Mouse (Mus musculus): Measurements from ENCODE around the gene 4930453N24Rik.

- TF ChIP-seq CTCF (IDR thresholded peaks at IDR 0.05; ENCODE audit: control insufficient read depth, insufficient read depth, insufficient read length): no peak
- no peak for TF ChIP-seq MYOG (IDR thresholded peaks at IDR 0.05; ENCODE audit: control insufficient read depth, extremely low read depth, insufficient read length)
- TF ChIP-seq MAX (IDR thresholded peaks at IDR 0.05): no peak
- TF ChIP-seq USF1 (IDR thresholded peaks at IDR 0.05; ENCODE audit: low read depth): no peak
Observed at GRCm38 (mm10) chr16:64754743-64755139, 16.2 kb downstream of the 4930453N24Rik start.
